Mouse (Mus musculus) forebrain, embryonic 15.5 days (tissue): ENCODE data around the gene Psmd13. TPM values are rescaled to one million over a fixed set of nuclear protein-coding genes. Genes with fewer than 3 reads are reported as not detected.
A peak's percentile ranks its signal among the peaks of the same experiment; 100 is the strongest.
"Not testable (repeated sequence)": the region's sequence is repeated elsewhere in the genome, so short reads cannot be mapped to it uniquely, and the experiment has no call there.

Experiments used
- ATAC-seq: fragments of 200-750 bp; cut with Nextera tagmentation; replicated peaks from 2 replicates; pipeline ENCODE4 v1.8.0; 2017; ENCODE audit warnings: mild to moderate bottlenecking, moderate TSS enrichment, moderate library complexity
- H3K27ac ChIP-seq: fragments of 300-500 bp; sonication (generic); replicated peaks from 2 replicates; pipeline ENCODE4 v1.5.1; 2015; ENCODE audit warnings: mild to moderate bottlenecking, inconsistent platforms
- H3K27me3 ChIP-seq: fragments of 300-500 bp; sonication (generic); 2 replicates; pipeline ENCODE4 v1.6.1; 2015; ENCODE audit warnings: inconsistent platforms
- H3K36me3 ChIP-seq: fragments of 300-500 bp; sonication (generic); 2 replicates; pipeline ENCODE4 v1.6.1; 2015; ENCODE audit warnings: mild to moderate bottlenecking, inconsistent platforms
- H3K4me1 ChIP-seq: fragments of 300-500 bp; sonication (generic); 2 replicates; pipeline ENCODE4 v1.6.1; 2015; ENCODE audit warnings: inconsistent platforms
- H3K4me2 ChIP-seq: fragments of 300-500 bp; sonication (generic); replicated peaks from 2 replicates; pipeline ENCODE4 v1.6.1; 2015; ENCODE audit warnings: mild to moderate bottlenecking, inconsistent platforms
- H3K4me3 ChIP-seq: fragments of 300-500 bp; sonication (generic); 2 replicates; pipeline ENCODE4 v1.5.1; 2015; ENCODE audit warnings: mild to moderate bottlenecking, inconsistent platforms
- H3K9ac ChIP-seq: fragments of 300-500 bp; sonication (generic); replicated peaks from 2 replicates; pipeline ENCODE4 v1.6.1; 2015; ENCODE audit warnings: mild to moderate bottlenecking, inconsistent platforms
- H3K9me3 ChIP-seq: fragments of 300-500 bp; sonication (generic); 2 replicates; pipeline ENCODE4 v1.6.1; 2016; ENCODE audit warnings: inconsistent platforms
- WGBS: fragments of 180-500 bp; shearing (Covaris S2); methylation state at CpG from one replicate; pipeline ENCODE4 v1.1.7; 2015; ENCODE audit warnings: mixed read lengths; 5-methylcytosine and 5-hydroxymethylcytosine counted together
- polyA plus RNA-seq: library from polyadenylated mRNA; unstranded; fragments of >200 nt; fragmentation: Nextera tagmentation; extraction: Ambion mirVana; gene quantifications from 2 replicates; pipeline ENCODE4 v1.2.1, GENCODE M21; 2015

The Psmd13 gene
- polyA plus RNA-seq, 1 experiment from 2014 or later: 283 TPM

GRCm38 (mm10) chr7:140858746-140859145, 23.0 kb upstream of the Psmd13 start:
- Histone ChIP-seq H3K4me1 (peaks cover 32% of the 10 kb centered on the region), H3K4me3 (peak overlapping the region; percentile 68), H3K9me3 (no peaks in the 10 kb centered on the region), H3K9ac (peak overlapping the region; percentile 78; the same call in 1 of the 2 replicates), H3K4me2 (peak overlapping the region; percentile 86), H3K27ac (no peak overlapping the region), H3K36me3 (peaks cover 41% of the 10 kb centered on the region), H3K27me3 (no peaks in the 10 kb centered on the region)
- 96% methylated on average over 8 of the region's 8 CpGs for WGBS
- no peak for ATAC-seq

GRCm38 (mm10) chr7:140859997-140860396, 21.8 kb upstream of the Psmd13 start:
- H3K36me3 ChIP-seq: peaks cover 41% of the 10 kb centered on the region

GRCm38 (mm10) chr7:140860728-140861127, 21.0 kb upstream of the Psmd13 start:
- Histone ChIP-seq H3K27me3 (no peaks in the 10 kb centered on the region), H3K4me3 (no peak overlapping the region), H3K36me3 (peaks cover 41% of the 10 kb centered on the region), H3K27ac (no peak overlapping the region), H3K9me3 (no peaks in the 10 kb centered on the region), H3K4me2 (no peak overlapping the region), H3K9ac (no peak overlapping the region), H3K4me1 (peaks cover 23% of the 10 kb centered on the region)
- ATAC-seq: no peak
- WGBS: 90% methylated on average over 5 of the region's 5 CpGs

More at GRCm38 (mm10) chr7:140859997-140860396, 21.8 kb upstream of the Psmd13 start:
- no peak overlapping the region for H3K4me3 ChIP-seq
- no peak for ATAC-seq
- no peaks in the 10 kb centered on the region for H3K9me3 ChIP-seq
- no peak overlapping the region for H3K4me2 ChIP-seq
- no peak overlapping the region for H3K9ac ChIP-seq
- H3K27ac ChIP-seq: no peak overlapping the region
- H3K4me1 ChIP-seq: peaks cover 30% of the 10 kb centered on the region
- H3K27me3 ChIP-seq: no peaks in the 10 kb centered on the region
- WGBS: 78% methylated on average over 6 of the region's 6 CpGs

GRCm38 (mm10) chr7:140864761-140865160, 17.0 kb upstream of the Psmd13 start:
- Histone ChIP-seq H3K4me3 (no peak overlapping the region), H3K9ac (no peak overlapping the region), H3K27ac (no peak overlapping the region), H3K36me3 (peaks cover 37% of the 10 kb centered on the region), H3K4me1 (peaks cover under 1% of the 10 kb centered on the region), H3K4me2 (no peak overlapping the region), H3K27me3 (no peaks in the 10 kb centered on the region), H3K9me3 (no peaks in the 10 kb centered on the region)
- no peak for ATAC-seq
- WGBS: 90% methylated on average over 12 of the region's 12 CpGs

- H3K27ac ChIP-seq: no peak overlapping the region
- WGBS: 82% methylated on average over 4 of the region's 4 CpGs
- no peak overlapping the region for H3K9ac ChIP-seq
- no peak overlapping the region for H3K4me2 ChIP-seq
- H3K27me3 ChIP-seq: no peaks in the 10 kb centered on the region
- peaks cover 5% of the 10 kb centered on the region; the same call in 1 of the 2 replicates for H3K36me3 ChIP-seq
- H3K9me3 ChIP-seq: no peaks in the 10 kb centered on the region
- H3K4me3 ChIP-seq: no peak overlapping the region
- no peak for ATAC-seq
- no peaks in the 10 kb centered on the region for H3K4me1 ChIP-seq
Measured at GRCm38 (mm10) chr7:140874224-140874623, 7.5 kb upstream of the Psmd13 start.

GRCm38 (mm10) chr7:140877364-140877763, 4.4 kb upstream of the Psmd13 start:
- ATAC-seq: no peak
- no peaks in the 10 kb centered on the region for H3K9me3 ChIP-seq
- no peak overlapping the region for H3K9ac ChIP-seq
- peaks cover under 1% of the 10 kb centered on the region; the same call in 1 of the 2 replicates for H3K36me3 ChIP-seq
- peaks cover 7% of the 10 kb centered on the region for H3K4me1 ChIP-seq
- no peaks in the 10 kb centered on the region for H3K27me3 ChIP-seq
- WGBS: 87% methylated on average over 6 of the region's 6 CpGs
- no peak overlapping the region for H3K27ac ChIP-seq
- H3K4me2 ChIP-seq: no peak overlapping the region
- H3K4me3 ChIP-seq: no peak overlapping the region

GRCm38 (mm10) chr7:140879355-140879754, 2.4 kb upstream of the Psmd13 start:
- Histone ChIP-seq H3K4me1 (peaks cover 17% of the 10 kb centered on the region), H3K27ac (no peak overlapping the region), H3K27me3 (no peaks in the 10 kb centered on the region), H3K36me3 (0 out of 2 replicates have a peak, but pooled peaks cover 3% of the 10 kb centered on the region), H3K4me3 (no peak overlapping the region), H3K9me3 (no peaks in the 10 kb centered on the region), H3K9ac (no peak overlapping the region), H3K4me2 (no peak overlapping the region)
- ATAC-seq: no peak
- 88% methylated on average over 7 of the region's 7 CpGs for WGBS

- H3K9me3 ChIP-seq: no peaks in the 10 kb centered on the region
- no peak overlapping the region for H3K27ac ChIP-seq
- H3K27me3 ChIP-seq: no peaks in the 10 kb centered on the region
- no peak overlapping the region for H3K4me2 ChIP-seq
- ATAC-seq: no peak
- WGBS: 92% methylated on average over 3 of the region's 3 CpGs
- H3K4me3 ChIP-seq: no peak overlapping the region
- H3K9ac ChIP-seq: no peak overlapping the region
- H3K36me3 ChIP-seq: peaks cover 5% of the 10 kb centered on the region; the same call in 1 of the 2 replicates
- H3K4me1 ChIP-seq: peaks cover 17% of the 10 kb centered on the region
Measured at GRCm38 (mm10) chr7:140880419-140880818, 1.3 kb upstream of the Psmd13 start.

- Histone ChIP-seq H3K27ac (peak overlapping the region; percentile 92), H3K9ac (peak overlapping the region; percentile 86), H3K4me2 (peak overlapping the region; percentile 82), H3K4me1 (peaks cover 17% of the 10 kb centered on the region), H3K27me3 (no peaks in the 10 kb centered on the region), H3K4me3 (peak overlapping the region; percentile 97), H3K36me3 (peaks cover 7% of the 10 kb centered on the region), H3K9me3 (no peaks in the 10 kb centered on the region)
- ATAC-seq: no peak
- 26% methylated on average over 8 of the region's 8 CpGs for WGBS
Measured at GRCm38 (mm10) chr7:140880865-140881515, 778 bp upstream of the Psmd13 start.

- Histone ChIP-seq H3K9ac (peak overlapping the region; percentile 86), H3K4me2 (peak overlapping the region; percentile 82), H3K4me1 (peaks cover 17% of the 10 kb centered on the region), H3K9me3 (no peaks in the 10 kb centered on the region), H3K27me3 (no peaks in the 10 kb centered on the region), H3K4me3 (peak overlapping the region; percentile 97), H3K27ac (peak overlapping the region; percentile 92), H3K36me3 (peaks cover 19% of the 10 kb centered on the region)
- under 1% methylated on average over 12 of the region's 12 CpGs for WGBS
- peak; percentile 64; the same call in 1 of the 2 replicates for ATAC-seq
Measured at GRCm38 (mm10) chr7:140882469-140882803, 668 bp downstream of the Psmd13 start.

- ATAC-seq, H3K4me3 ChIP-seq, H3K27me3 ChIP-seq, H3K27ac ChIP-seq, H3K4me1 ChIP-seq, H3K9me3 ChIP-seq, H3K9ac ChIP-seq, H3K4me2 ChIP-seq: not testable (repeated sequence)
- 96% methylated on average over 16 of the region's 16 CpGs for WGBS
- H3K36me3 ChIP-seq: peaks cover 72% of the 10 kb centered on the region
Measured at GRCm38 (mm10) chr7:140890636-140891035, 8.9 kb downstream of the Psmd13 start.

GRCm38 (mm10) chr7:140894031-140894430, 12.3 kb downstream of the Psmd13 start:
- H3K9me3 ChIP-seq: no peaks in the 10 kb centered on the region
- no peak overlapping the region for H3K9ac ChIP-seq
- 84% methylated on average over 7 of the region's 7 CpGs for WGBS
- no peak overlapping the region for H3K4me2 ChIP-seq
- no peaks in the 10 kb centered on the region for H3K4me1 ChIP-seq
- H3K27ac ChIP-seq: no peak overlapping the region
- no peaks in the 10 kb centered on the region for H3K27me3 ChIP-seq
- H3K4me3 ChIP-seq: no peak overlapping the region
- ATAC-seq: no peak
- peaks cover 72% of the 10 kb centered on the region for H3K36me3 ChIP-seq

GRCm38 (mm10) chr7:140894611-140895010, 12.8 kb downstream of the Psmd13 start:
- WGBS: 96% methylated on average over 3 of the region's 3 CpGs

More at GRCm38 (mm10) chr7:140894611-140895010, 12.8 kb downstream of the Psmd13 start:
- H3K9me3 ChIP-seq: no peaks in the 10 kb centered on the region
- H3K27me3 ChIP-seq: no peaks in the 10 kb centered on the region
- peaks cover 69% of the 10 kb centered on the region for H3K36me3 ChIP-seq
- no peak overlapping the region for H3K27ac ChIP-seq
- H3K4me1 ChIP-seq: no peaks in the 10 kb centered on the region
- no peak overlapping the region for H3K4me3 ChIP-seq
- no peak overlapping the region for H3K9ac ChIP-seq
- H3K4me2 ChIP-seq: no peak overlapping the region
- ATAC-seq: no peak
